Mouse (Mus musculus) myocyte (in vitro differentiated cells): ENCODE measurements at regions not wholly inside any gene's neighbourhood (a gene's known extent, or its start where the extent isn't known, plus 50 kb on each side); places are given as distances from the start of the nearest gene placed in this dataset.

Source experiments
- H3K27me3 ChIP-seq: one replicate; pipeline ENCODE4 v1.6.1; 2011; ENCODE audit not compliant: control insufficient read depth, insufficient read depth, insufficient read length
- H3K36me3 ChIP-seq: one replicate; pipeline ENCODE4 v1.6.1; 2011; ENCODE audit not compliant: control insufficient read depth, insufficient read depth
- H3K4me2 ChIP-seq: one replicate; pipeline ENCODE4 v1.6.1; 2011; ENCODE audit warnings: low read depth, control low read depth
- H3K4me3 ChIP-seq: one replicate; pipeline ENCODE4 v1.5.1; 2011; ENCODE audit warnings: mild to moderate bottlenecking, control low read depth, moderate library complexity
- H3K79me2 ChIP-seq: one replicate; pipeline ENCODE4 v1.6.1; 2011; ENCODE audit not compliant: control insufficient read depth, insufficient read depth
- H3ac ChIP-seq: one replicate; pipeline ENCODE4 v1.6.1; 2011; ENCODE audit not compliant: control insufficient read depth, insufficient read length
- CEBPB ChIP-seq: IDR thresholded peaks from 2 replicates; pipeline ENCODE4 v1.6.1; 2011; ENCODE audit warnings: mild to moderate bottlenecking, moderate library complexity; ENCODE audit not compliant: poor library complexity, insufficient read depth, severe bottlenecking
- E2F4 ChIP-seq: IDR thresholded peaks from one replicate; pipeline ENCODE4 v1.6.1; 2011; ENCODE audit warnings: mild to moderate bottlenecking, control low read depth, moderate library complexity; ENCODE audit not compliant: insufficient read depth
- MAX ChIP-seq: IDR thresholded peaks from one replicate; pipeline ENCODE4 v1.6.1; 2011; ENCODE audit warnings: low read depth, mild to moderate bottlenecking, control low read depth
- MYOD1 ChIP-seq, 3 experiments: IDR thresholded peaks; one replicate each; pipeline ENCODE4 v1.6.1; 2011; ENCODE audit warnings: control low read depth in 2 of 3, low read depth in 2 of 3, mild to moderate bottlenecking in 2 of 3, moderate library complexity in 1 of 3; ENCODE audit not compliant: insufficient read length in 2 of 3, control insufficient read depth in 1 of 3
- MYOG ChIP-seq, 3 experiments: IDR thresholded peaks; one replicate each; pipeline ENCODE4 v1.6.1; 2011; ENCODE audit warnings: control low read depth in 2 of 3, low read depth in 2 of 3, mild to moderate bottlenecking in 2 of 3; ENCODE audit not compliant: insufficient read length in 2 of 3, control insufficient read depth in 1 of 3, insufficient read depth in 1 of 3
- POLR2A ChIP-seq: IDR thresholded peaks from one replicate; pipeline ENCODE4 v1.6.1; 2011; ENCODE audit warnings: low read depth, mild to moderate bottlenecking, control low read depth, moderate library complexity; ENCODE audit not compliant: insufficient read length
- POLR2AphosphoS2 ChIP-seq: IDR thresholded peaks from one replicate; pipeline ENCODE4 v1.6.1; 2011; ENCODE audit warnings: low read depth, control low read depth; ENCODE audit not compliant: insufficient read length
- REST ChIP-seq: IDR thresholded peaks from one replicate; pipeline ENCODE4 v1.6.1; 2011; ENCODE audit warnings: mild to moderate bottlenecking, control low read depth, moderate library complexity; ENCODE audit not compliant: insufficient read depth, insufficient read length
- SRF ChIP-seq: IDR thresholded peaks from one replicate; pipeline ENCODE4 v1.6.1; 2011; ENCODE audit warnings: low read depth; ENCODE audit not compliant: control insufficient read depth, insufficient read length
- TCF12 ChIP-seq: IDR thresholded peaks from one replicate; pipeline ENCODE4 v1.6.1; 2011; ENCODE audit warnings: mild to moderate bottlenecking, control low read depth; ENCODE audit not compliant: poor library complexity, insufficient read depth, severe bottlenecking
- TCF3 ChIP-seq: IDR thresholded peaks from one replicate; pipeline ENCODE4 v1.6.1; 2011; ENCODE audit warnings: low read depth, control low read depth; ENCODE audit not compliant: insufficient read length
- USF1 ChIP-seq: IDR thresholded peaks from one replicate; pipeline ENCODE4 v1.6.1; 2011; ENCODE audit warnings: low read depth, mild to moderate bottlenecking, control low read depth, moderate library complexity

- no peak overlapping the region for H3K4me2 ChIP-seq
- TF ChIP-seq CEBPB (no peak), USF1 (no peak), POLR2A (no peak), REST (no peak)
- H3K4me3 ChIP-seq = no peak overlapping the region
- peaks cover 13% of the 10 kb centered on the region for H3K27me3 ChIP-seq
- no peak overlapping the region for H3ac ChIP-seq
- H3K79me2 ChIP-seq = no peaks in the 10 kb centered on the region
- H3K36me3 ChIP-seq = no peaks in the 10 kb centered on the region
These were observed 75.1 kb downstream of the Id4 start for GRCm38 (mm10) chr13:48336135-48336534.

GRCm38 (mm10) chr13:48336602-48337001 is 75.6 kb downstream of the Id4 start:
- Histone ChIP-seq H3K36me3 (no peaks in the 10 kb centered on the region), H3K4me2 (no peak overlapping the region), H3K27me3 (peaks cover 14% of the 10 kb centered on the region), H3K4me3 (no peak overlapping the region), H3K79me2 (no peaks in the 10 kb centered on the region), H3ac (no peak overlapping the region)
- TF ChIP-seq TCF3 = no peak
- TF ChIP-seq CEBPB = no peak
- TF ChIP-seq MYOG (IDR thresholded peaks at IDR 0.05; ENCODE audit: control insufficient read depth in 1 of 3, insufficient read depth in 1 of 3, insufficient read length in 2 of 3, low read depth in 2 of 3) = no peak
- TF ChIP-seq REST = no peak
- TF ChIP-seq E2F4 = no peak
- no peak for TF ChIP-seq USF1
- no peak for TF ChIP-seq MAX
- TF ChIP-seq TCF12 = no peak
- TF ChIP-seq SRF = no peak
- no peak for TF ChIP-seq MYOD1 (IDR thresholded peaks at IDR 0.05; ENCODE audit: control insufficient read depth in 1 of 3, insufficient read length in 2 of 3, low read depth in 2 of 3)
- no peak for TF ChIP-seq POLR2AphosphoS2
- TF ChIP-seq POLR2A = no peak

GRCm38 (mm10) chr13:48338561-48338960 is 77.5 kb downstream of the Id4 start:
- H3K36me3 ChIP-seq = no peaks in the 10 kb centered on the region
- no peak overlapping the region for H3K4me3 ChIP-seq
- no peak overlapping the region for H3K4me2 ChIP-seq
- TF ChIP-seq TCF12 (no peak), CEBPB (no peak)
- H3ac ChIP-seq = no peak overlapping the region
- no peaks in the 10 kb centered on the region for H3K79me2 ChIP-seq
- peaks cover 14% of the 10 kb centered on the region for H3K27me3 ChIP-seq

GRCm38 (mm10) chr13:48350124-48350523 is 89.1 kb downstream of the Id4 start:
- Histone ChIP-seq H3K27me3 (no peaks in the 10 kb centered on the region), H3K4me3 (no peak overlapping the region), H3K79me2 (no peaks in the 10 kb centered on the region), H3ac (no peak overlapping the region), H3K4me2 (no peak overlapping the region), H3K36me3 (no peaks in the 10 kb centered on the region)
- TF ChIP-seq TCF12 (no peak), TCF3 (no peak), POLR2AphosphoS2 (no peak), MYOD1 (IDR thresholded peaks at IDR 0.05; ENCODE audit: control insufficient read depth in 1 of 3, insufficient read length in 2 of 3, low read depth in 2 of 3) (no peak), USF1 (no peak), CEBPB (no peak), MYOG (IDR thresholded peaks at IDR 0.05; ENCODE audit: control insufficient read depth in 1 of 3, insufficient read depth in 1 of 3, insufficient read length in 2 of 3, low read depth in 2 of 3) (no peak), E2F4 (no peak), REST (no peak), POLR2A (no peak), MAX (no peak), SRF (no peak)

GRCm38 (mm10) chr13:48350955-48351354 is 89.9 kb downstream of the Id4 start:
- Histone ChIP-seq H3K4me2 (no peak overlapping the region), H3K27me3 (no peaks in the 10 kb centered on the region), H3ac (no peak overlapping the region), H3K79me2 (no peaks in the 10 kb centered on the region), H3K36me3 (no peaks in the 10 kb centered on the region), H3K4me3 (no peak overlapping the region)
- no peak for TF ChIP-seq TCF3
- no peak for TF ChIP-seq SRF
- no peak for TF ChIP-seq CEBPB
- no peak for TF ChIP-seq TCF12
- no peak for TF ChIP-seq MYOG (IDR thresholded peaks at IDR 0.05; ENCODE audit: control insufficient read depth in 1 of 3, insufficient read depth in 1 of 3, insufficient read length in 2 of 3, low read depth in 2 of 3)
- no peak for TF ChIP-seq MYOD1 (IDR thresholded peaks at IDR 0.05; ENCODE audit: control insufficient read depth in 1 of 3, insufficient read length in 2 of 3, low read depth in 2 of 3)
- no peak for TF ChIP-seq MAX
- TF ChIP-seq POLR2AphosphoS2 = no peak
- TF ChIP-seq E2F4 = no peak
- no peak for TF ChIP-seq POLR2A
- TF ChIP-seq REST = no peak
- no peak for TF ChIP-seq USF1
